Mouse (Mus musculus): ENCODE measurements at regions not wholly inside any gene's neighbourhood (a gene's known extent, or its start where the extent isn't known, plus 50 kb on each side); places are given as distances from the start of the nearest gene placed in this dataset.

GRCm38 (mm10) chr1:169439621-169440020 is 91.6 kb downstream of the Nuf2 start:
- Histone ChIP-seq H3K27me3 (ENCODE audit: control insufficient read depth, insufficient read depth, low read length) (no peaks in the 10 kb centered on the region), H3K4me1 (ENCODE audit: control insufficient read depth, insufficient read depth, low read length) (no peaks in the 10 kb centered on the region), H3K9me3 (replicated peaks; ENCODE audit: control insufficient read depth, low read length) (no peaks in the 10 kb centered on the region), H3K36me3 (ENCODE audit: control insufficient read depth, insufficient read depth, low read length) (no peaks in the 10 kb centered on the region), H3K4me3 (ENCODE audit: low read depth, low read length) (no peak overlapping the region), H3K9ac (ENCODE audit: low read depth, low read length) (no peak overlapping the region), H3K4me2 (no peak overlapping the region), H3K27ac (ENCODE audit: low read depth, low read length) (no peak overlapping the region)
- 86% methylated on average over 2 of the region's 2 CpGs for WGBS (ENCODE audit: insufficient replicate concordance)
- ATAC-seq (replicated peaks; ENCODE audit: insufficient number of reproducible peaks, low FRiP score, low TSS enrichment) = no peak

- WGBS (ENCODE audit: insufficient replicate concordance) = 84% methylated on average over 3 of the region's 3 CpGs
Observed at GRCm38 (mm10) chr1:169438006-169438405, 93.3 kb downstream of the Nuf2 start.

DNA sequence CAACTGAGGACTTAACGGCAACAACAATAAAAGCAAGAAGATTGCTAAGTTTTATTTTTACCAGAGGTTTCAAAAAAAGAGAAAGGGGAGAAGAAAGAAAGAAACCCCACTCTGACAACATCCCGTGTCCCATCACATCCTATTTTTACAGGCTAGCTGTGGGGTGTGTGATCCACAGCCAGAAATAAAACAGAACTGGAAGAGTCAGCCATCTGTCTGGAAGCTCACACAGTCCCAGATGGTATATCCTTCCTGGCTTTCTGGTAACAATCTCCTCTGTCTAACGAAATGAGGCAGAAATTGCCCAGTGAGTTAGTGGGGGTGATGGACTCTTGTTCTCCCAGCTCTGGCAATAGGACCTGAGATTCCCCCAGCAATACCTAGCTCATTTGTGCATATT is 108.9 kb downstream of the Nuf2 start:
- Histone ChIP-seq H3K36me3 (ENCODE audit: control insufficient read depth, insufficient read depth, low read length) (no peaks in the 10 kb centered on the region), H3K27ac (ENCODE audit: low read depth, low read length) (no peak overlapping the region), H3K4me3 (ENCODE audit: low read depth, low read length) (no peak overlapping the region), H3K9me3 (replicated peaks; ENCODE audit: control insufficient read depth, low read length) (0 out of 2 replicates have a peak, but pooled peaks cover 2% of the 10 kb centered on the region), H3K4me2 (no peak overlapping the region), H3K9ac (ENCODE audit: low read depth, low read length) (no peak overlapping the region), H3K27me3 (ENCODE audit: control insufficient read depth, insufficient read depth, low read length) (no peaks in the 10 kb centered on the region), H3K4me1 (ENCODE audit: control insufficient read depth, insufficient read depth, low read length) (no peaks in the 10 kb centered on the region)
- WGBS (ENCODE audit: insufficient replicate concordance) = 65% methylated on average over 3 of the region's 3 CpGs
- no peak for ATAC-seq (replicated peaks; ENCODE audit: insufficient number of reproducible peaks, low FRiP score, low TSS enrichment)

More at GRCm38 (mm10) chr1:169438006-169438405, 93.3 kb downstream of the Nuf2 start:
- no peak overlapping the region for H3K4me3 ChIP-seq (ENCODE audit: low read depth, low read length)
- no peaks in the 10 kb centered on the region for H3K4me1 ChIP-seq (ENCODE audit: control insufficient read depth, insufficient read depth, low read length)
- H3K27ac ChIP-seq (ENCODE audit: low read depth, low read length) = no peak overlapping the region
- no peak for ATAC-seq (replicated peaks; ENCODE audit: insufficient number of reproducible peaks, low FRiP score, low TSS enrichment)
- H3K9me3 ChIP-seq (replicated peaks; ENCODE audit: control insufficient read depth, low read length) = no peaks in the 10 kb centered on the region
- H3K27me3 ChIP-seq (ENCODE audit: control insufficient read depth, insufficient read depth, low read length) = no peaks in the 10 kb centered on the region
- no peak overlapping the region for H3K4me2 ChIP-seq
- no peaks in the 10 kb centered on the region for H3K36me3 ChIP-seq (ENCODE audit: control insufficient read depth, insufficient read depth, low read length)
- H3K9ac ChIP-seq (ENCODE audit: low read depth, low read length) = no peak overlapping the region

- no peak for ATAC-seq (replicated peaks; ENCODE audit: insufficient number of reproducible peaks, low FRiP score, low TSS enrichment)
- H3K9me3 ChIP-seq (replicated peaks; ENCODE audit: control insufficient read depth, low read length) = 0 out of 2 replicates have a peak, but pooled peaks cover 2% of the 10 kb centered on the region
- H3K27me3 ChIP-seq (ENCODE audit: control insufficient read depth, insufficient read depth, low read length) = no peaks in the 10 kb centered on the region
- H3K27ac ChIP-seq (ENCODE audit: low read depth, low read length) = no peak overlapping the region
- 55% methylated on average over 1 of the region's 1 CpGs for WGBS (ENCODE audit: insufficient replicate concordance)
- H3K4me2 ChIP-seq = no peak overlapping the region
- H3K9ac ChIP-seq (ENCODE audit: low read depth, low read length) = no peak overlapping the region
- no peaks in the 10 kb centered on the region for H3K36me3 ChIP-seq (ENCODE audit: control insufficient read depth, insufficient read depth, low read length)
- no peaks in the 10 kb centered on the region for H3K4me1 ChIP-seq (ENCODE audit: control insufficient read depth, insufficient read depth, low read length)
- no peak overlapping the region for H3K4me3 ChIP-seq (ENCODE audit: low read depth, low read length)
Observed at GRCm38 (mm10) chr1:169421671-169422070, 109.6 kb downstream of the Nuf2 start.

DNA sequence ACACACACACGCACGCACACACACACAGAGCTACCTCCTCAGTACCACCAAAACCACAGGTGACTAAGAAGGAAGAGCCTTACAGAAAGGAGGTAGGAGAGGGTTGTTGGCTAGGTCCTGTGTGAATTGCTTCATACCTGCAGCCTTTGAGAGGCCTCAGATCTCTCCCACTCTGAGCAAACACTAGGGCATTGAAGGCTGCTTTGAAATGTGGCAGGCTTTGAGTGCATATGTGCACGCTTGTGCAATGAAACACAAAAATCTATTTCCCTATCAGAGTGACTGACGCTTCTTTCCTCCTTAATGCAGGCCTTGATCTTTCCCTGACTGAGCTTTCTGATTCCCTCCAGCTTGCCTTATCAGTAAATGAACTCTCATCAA is 112.6 kb downstream of the Nuf2 start:
- no peak overlapping the region for H3K4me2 ChIP-seq
- no peaks in the 10 kb centered on the region for H3K4me1 ChIP-seq (ENCODE audit: control insufficient read depth, insufficient read depth, low read length)

GRCm38 (mm10) chr1:169417979-169418664 is 113.1 kb downstream of the Nuf2 start:
- WGBS (ENCODE audit: insufficient replicate concordance) = 70% methylated on average over 10 of the region's 10 CpGs
- H3K27ac ChIP-seq (ENCODE audit: low read depth, low read length) = no peak overlapping the region
- ATAC-seq (replicated peaks; ENCODE audit: insufficient number of reproducible peaks, low FRiP score, low TSS enrichment) = no peak
- no peak overlapping the region for H3K4me2 ChIP-seq
- H3K9ac ChIP-seq (ENCODE audit: low read depth, low read length) = no peak overlapping the region
- H3K9me3 ChIP-seq (replicated peaks; ENCODE audit: control insufficient read depth, low read length) = 0 out of 2 replicates have a peak, but pooled peaks cover 2% of the 10 kb centered on the region
- no peaks in the 10 kb centered on the region for H3K4me1 ChIP-seq (ENCODE audit: control insufficient read depth, insufficient read depth, low read length)
- no peaks in the 10 kb centered on the region for H3K36me3 ChIP-seq (ENCODE audit: control insufficient read depth, insufficient read depth, low read length)
- no peak overlapping the region for H3K4me3 ChIP-seq (ENCODE audit: low read depth, low read length)
- H3K27me3 ChIP-seq (ENCODE audit: control insufficient read depth, insufficient read depth, low read length) = no peaks in the 10 kb centered on the region

More for the DNA sequence above, 112.6 kb downstream of the Nuf2 start:
- H3K9ac ChIP-seq (ENCODE audit: low read depth, low read length) = no peak overlapping the region
- no peaks in the 10 kb centered on the region for H3K27me3 ChIP-seq (ENCODE audit: control insufficient read depth, insufficient read depth, low read length)
- no peak for ATAC-seq (replicated peaks; ENCODE audit: insufficient number of reproducible peaks, low FRiP score, low TSS enrichment)
- H3K9me3 ChIP-seq (replicated peaks; ENCODE audit: control insufficient read depth, low read length) = 0 out of 2 replicates have a peak, but pooled peaks cover 2% of the 10 kb centered on the region
- H3K4me3 ChIP-seq (ENCODE audit: low read depth, low read length) = no peak overlapping the region
- H3K36me3 ChIP-seq (ENCODE audit: control insufficient read depth, insufficient read depth, low read length) = no peaks in the 10 kb centered on the region
- WGBS (ENCODE audit: insufficient replicate concordance) = 69% methylated on average over 4 of the region's 4 CpGs
- no peak overlapping the region for H3K27ac ChIP-seq (ENCODE audit: low read depth, low read length)

- WGBS (ENCODE audit: insufficient replicate concordance) = 86% methylated on average over 1 of the region's 1 CpGs
- Histone ChIP-seq H3K36me3 (ENCODE audit: control insufficient read depth, insufficient read depth, low read length) (no peaks in the 10 kb centered on the region), H3K27me3 (ENCODE audit: control insufficient read depth, insufficient read depth, low read length) (no peaks in the 10 kb centered on the region), H3K27ac (ENCODE audit: low read depth, low read length) (no peak overlapping the region), H3K9me3 (replicated peaks; ENCODE audit: control insufficient read depth, low read length) (0 out of 2 replicates have a peak, but pooled peaks cover 2% of the 10 kb centered on the region), H3K9ac (ENCODE audit: low read depth, low read length) (no peak overlapping the region), H3K4me2 (no peak overlapping the region), H3K4me3 (ENCODE audit: low read depth, low read length) (no peak overlapping the region), H3K4me1 (ENCODE audit: control insufficient read depth, insufficient read depth, low read length) (no peaks in the 10 kb centered on the region)
- ATAC-seq (replicated peaks; ENCODE audit: insufficient number of reproducible peaks, low FRiP score, low TSS enrichment) = no peak
Observed at GRCm38 (mm10) chr1:169416701-169417100, 114.6 kb downstream of the Nuf2 start.

DNA sequence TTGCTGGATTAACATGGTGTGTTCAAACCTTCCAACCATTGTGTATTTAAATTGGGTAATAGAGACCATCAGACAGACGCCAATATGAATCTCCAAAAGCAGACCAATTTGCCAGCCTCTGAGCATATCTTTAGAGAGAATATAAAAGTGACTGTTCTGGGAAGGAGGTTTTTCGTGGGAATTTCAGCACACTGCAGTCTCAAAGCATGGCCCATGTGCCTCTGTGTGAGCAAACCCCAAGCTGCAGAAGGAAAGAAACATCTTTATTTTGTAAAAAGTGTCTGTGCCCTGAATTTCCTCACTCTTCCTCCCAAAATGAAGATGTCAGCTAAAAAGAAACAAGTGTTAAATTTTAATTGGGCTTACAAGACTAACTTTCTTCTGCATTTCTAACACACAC is 123.1 kb downstream of the Nuf2 start:
- Histone ChIP-seq H3K27me3 (ENCODE audit: control insufficient read depth, insufficient read depth, low read length) (no peaks in the 10 kb centered on the region), H3K27ac (ENCODE audit: low read depth, low read length) (no peak overlapping the region), H3K4me1 (ENCODE audit: control insufficient read depth, insufficient read depth, low read length) (no peaks in the 10 kb centered on the region), H3K36me3 (ENCODE audit: control insufficient read depth, insufficient read depth, low read length) (no peaks in the 10 kb centered on the region), H3K9ac (ENCODE audit: low read depth, low read length) (no peak overlapping the region), H3K4me3 (ENCODE audit: low read depth, low read length) (no peak overlapping the region), H3K4me2 (no peak overlapping the region), H3K9me3 (replicated peaks; ENCODE audit: control insufficient read depth, low read length) (no peaks in the 10 kb centered on the region)
- no peak for ATAC-seq (replicated peaks; ENCODE audit: insufficient number of reproducible peaks, low FRiP score, low TSS enrichment)
- 75% methylated on average over 2 of the region's 2 CpGs for WGBS (ENCODE audit: insufficient replicate concordance)

GRCm38 (mm10) chr1:169400841-169401240 is 130.4 kb downstream of the Nuf2 start:
- Histone ChIP-seq H3K4me3 (ENCODE audit: low read depth, low read length) (no peak overlapping the region), H3K27ac (ENCODE audit: low read depth, low read length) (no peak overlapping the region)

More at GRCm38 (mm10) chr1:169400841-169401240, 130.4 kb downstream of the Nuf2 start:
- Histone ChIP-seq H3K4me2 (no peak overlapping the region), H3K36me3 (ENCODE audit: control insufficient read depth, insufficient read depth, low read length) (no peaks in the 10 kb centered on the region), H3K27me3 (ENCODE audit: control insufficient read depth, insufficient read depth, low read length) (no peaks in the 10 kb centered on the region), H3K4me1 (ENCODE audit: control insufficient read depth, insufficient read depth, low read length) (no peaks in the 10 kb centered on the region), H3K9me3 (replicated peaks; ENCODE audit: control insufficient read depth, low read length) (no peaks in the 10 kb centered on the region), H3K9ac (ENCODE audit: low read depth, low read length) (no peak overlapping the region)
- ATAC-seq (replicated peaks; ENCODE audit: insufficient number of reproducible peaks, low FRiP score, low TSS enrichment) = no peak
- 78% methylated on average over 6 of the region's 6 CpGs for WGBS (ENCODE audit: insufficient replicate concordance)
